Mouse (Mus musculus) thymus, adult 2 months (tissue): ENCODE measurements at regions not wholly inside any gene's neighbourhood (a gene's known extent, or its start where the extent isn't known, plus 50 kb on each side); places are given as distances from the start of the nearest gene placed in this dataset.

Experiments used
- DNase-seq: peaks from one replicate; pipeline ENCODE4 v3.0.0; 2021
- H3K27ac ChIP-seq: fragments of 200-500 bp; 2 replicates; pipeline ENCODE4 v1.5.1; 2012; ENCODE audit warnings: low read length, control low read depth; ENCODE audit not compliant: control insufficient read depth, insufficient read depth
- H3K27me3 ChIP-seq: fragments of 200-500 bp; 2 replicates; pipeline ENCODE4 v1.6.1; 2012; ENCODE audit warnings: mild to moderate bottlenecking, low read length, moderate library complexity, mixed read lengths; ENCODE audit not compliant: control insufficient read depth, insufficient read depth
- H3K36me3 ChIP-seq: fragments of 200-500 bp; 2 replicates; pipeline ENCODE4 v1.6.1; 2012; ENCODE audit warnings: mild to moderate bottlenecking, low read length, moderate library complexity; ENCODE audit not compliant: control insufficient read depth, insufficient read depth
- H3K4me1 ChIP-seq: fragments of 200-500 bp; replicated peaks from 2 replicates; pipeline ENCODE4 v1.6.1; 2012; ENCODE audit warnings: low read length; ENCODE audit not compliant: control insufficient read depth, insufficient read depth
- H3K4me3 ChIP-seq: fragments of 200-500 bp; 2 replicates; pipeline ENCODE4 v1.5.1; 2012; ENCODE audit warnings: mild to moderate bottlenecking, low read length, control low read depth, moderate library complexity; ENCODE audit not compliant: control insufficient read depth, insufficient read depth
- CTCF ChIP-seq: fragments of 200-500 bp; IDR thresholded peaks from 2 replicates; pipeline ENCODE4 v1.5.1; 2012; ENCODE audit warnings: mild to moderate bottlenecking, control low read depth, low read length, moderate library complexity, borderline replicate concordance; ENCODE audit not compliant: control insufficient read depth, poor library complexity, insufficient read depth; ENCODE audit errors: extremely low read depth
- POLR2A ChIP-seq: fragments of 200-500 bp; IDR thresholded peaks from 2 replicates; pipeline ENCODE4 v1.6.1; 2012; ENCODE audit warnings: mild to moderate bottlenecking, low read length, control low read depth, moderate library complexity; ENCODE audit not compliant: control insufficient read depth, poor library complexity, insufficient read depth; ENCODE audit errors: extremely low read depth
- WGBS: fragments of 180-500 bp; shearing (Covaris S2); methylation state at CpG from one replicate; pipeline ENCODE4 v1.1.7; 2018; 5-methylcytosine and 5-hydroxymethylcytosine counted together

DNA sequence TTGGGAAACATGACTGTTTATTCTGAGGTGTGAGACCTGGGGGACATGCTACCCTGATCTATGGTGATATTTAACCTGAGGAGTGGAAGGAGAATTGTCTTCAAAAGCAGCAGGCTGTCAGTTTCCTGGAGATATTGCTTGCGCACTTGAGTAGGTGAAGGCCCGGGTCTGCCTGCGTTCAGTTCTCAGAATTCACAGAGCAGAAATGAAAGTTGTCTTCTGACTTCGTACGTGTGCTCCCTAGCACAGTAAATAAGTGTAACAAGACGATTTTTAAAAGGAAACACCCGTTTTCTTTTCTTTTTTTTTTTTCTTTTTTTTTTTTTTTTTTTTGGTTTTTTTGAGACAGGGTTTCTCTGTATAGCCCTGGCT is 74.4 kb downstream of the Zfp281 start:
- Histone ChIP-seq H3K27ac (peak overlapping the region; percentile 80; the same call in 1 of the 2 replicates), H3K36me3 (no peaks in the 10 kb centered on the region), H3K27me3 (no peaks in the 10 kb centered on the region), H3K4me1 (peaks cover 22% of the 10 kb centered on the region), H3K4me3 (no peak overlapping the region)
- DNase-seq, result no peak
- 20% methylated on average over 7 of the region's 7 CpGs for WGBS
- no peak for TF ChIP-seq CTCF
- no peak for TF ChIP-seq POLR2A

DNA sequence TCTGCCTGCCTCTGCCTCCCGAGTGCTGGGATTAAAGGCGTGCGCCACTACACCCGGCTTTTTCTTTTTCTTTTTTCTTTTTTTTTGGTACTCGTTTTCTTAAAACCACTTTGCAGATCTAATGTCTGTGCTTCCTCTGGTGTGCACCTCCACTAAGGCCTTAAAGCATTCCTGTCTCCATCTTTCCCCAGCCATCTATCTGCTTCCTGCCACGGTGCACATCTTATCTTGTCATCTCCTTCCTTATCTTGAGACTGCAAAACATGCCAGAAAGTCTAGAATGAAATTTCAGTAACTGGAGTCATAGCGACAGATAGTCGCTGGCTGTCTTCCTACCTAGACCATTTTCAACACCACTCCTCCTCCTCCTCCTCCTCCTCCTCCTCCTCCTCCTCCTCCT is 74.9 kb downstream of the Zfp281 start:
- TF ChIP-seq CTCF (no peak), POLR2A (no peak)
- WGBS, result 64% methylated on average over 8 of the region's 8 CpGs
- Histone ChIP-seq H3K4me1 (peaks cover 22% of the 10 kb centered on the region), H3K4me3 (no peak overlapping the region), H3K27me3 (no peaks in the 10 kb centered on the region), H3K27ac (peak overlapping the region; percentile 29; the same call in 1 of the 2 replicates), H3K36me3 (no peaks in the 10 kb centered on the region)
- no peak for DNase-seq

DNA sequence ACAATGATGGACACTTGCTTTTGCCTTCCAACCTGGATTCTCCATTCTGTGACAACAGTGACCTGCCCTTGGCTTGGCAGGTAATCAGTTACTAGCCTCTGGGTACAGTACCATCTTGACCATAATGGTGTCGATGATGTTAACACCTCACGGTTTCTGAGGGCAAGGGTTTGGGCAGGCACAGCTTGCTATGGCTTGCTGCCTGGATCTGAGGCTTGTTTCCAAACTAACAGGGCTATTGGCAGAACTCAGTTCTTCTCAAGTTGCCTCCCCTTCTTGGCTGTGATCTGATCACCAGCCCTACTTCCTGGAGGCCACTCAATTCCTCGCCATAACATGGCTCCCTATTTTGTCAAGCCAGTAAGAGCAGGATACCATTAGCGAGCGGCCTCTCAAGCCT is 79.4 kb downstream of the Zfp281 start:
- no peak for TF ChIP-seq CTCF
- no peak for TF ChIP-seq POLR2A
- H3K36me3 ChIP-seq, result no peaks in the 10 kb centered on the region
- H3K4me3 ChIP-seq, result no peak overlapping the region
- H3K27me3 ChIP-seq, result no peaks in the 10 kb centered on the region
- H3K4me1 ChIP-seq, result peaks cover 15% of the 10 kb centered on the region
- 94% methylated on average over 5 of the region's 5 CpGs for WGBS
- H3K27ac ChIP-seq, result no peak overlapping the region
- DNase-seq, result no peak

DNA sequence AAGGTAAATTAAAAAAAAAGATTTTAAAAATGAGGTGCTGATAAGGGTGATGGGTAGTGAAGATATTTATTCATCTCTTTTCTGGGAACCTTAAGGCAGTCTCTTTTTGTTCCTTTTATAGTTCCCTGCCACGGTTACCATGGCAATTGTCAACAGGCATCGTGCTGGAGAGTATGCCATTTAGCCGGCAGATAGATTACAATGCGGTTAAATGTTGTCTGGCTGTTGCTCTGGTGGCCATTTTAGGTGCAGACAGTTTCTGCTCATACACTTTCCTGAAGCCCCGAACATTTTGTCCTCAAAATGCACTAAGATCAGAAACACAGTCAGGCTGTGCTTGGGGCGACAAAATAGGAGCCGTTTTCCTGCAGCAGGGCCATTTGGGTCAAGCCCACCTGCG is 81.8 kb downstream of the Zfp281 start:
- Histone ChIP-seq H3K4me3 (no peak overlapping the region), H3K27ac (no peak overlapping the region), H3K36me3 (no peaks in the 10 kb centered on the region), H3K4me1 (peaks cover 15% of the 10 kb centered on the region), H3K27me3 (no peaks in the 10 kb centered on the region)
- 84% methylated on average over 8 of the region's 8 CpGs for WGBS
- no peak for TF ChIP-seq POLR2A
- TF ChIP-seq CTCF, result no peak
- no peak for DNase-seq

DNA sequence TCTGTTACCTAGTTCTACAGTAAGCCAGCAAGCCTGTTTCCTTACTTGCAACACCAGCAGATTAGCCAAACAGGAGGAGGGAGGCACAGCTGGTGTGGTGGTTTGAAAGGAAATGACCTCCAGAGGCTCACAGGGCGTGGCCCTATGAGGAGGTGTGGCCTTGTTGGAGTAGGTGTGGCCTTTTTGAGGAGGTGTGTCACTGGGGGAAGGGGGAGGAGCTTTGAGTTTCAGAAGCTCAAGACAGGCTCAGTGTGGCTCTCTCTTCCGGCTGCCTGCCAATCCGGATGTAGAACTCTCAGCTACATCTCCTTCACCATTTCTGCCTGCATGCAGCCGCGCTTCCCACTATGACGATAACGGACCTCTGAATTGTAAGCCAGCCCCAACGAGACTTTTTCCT is 82.7 kb downstream of the Zfp281 start:
- Histone ChIP-seq H3K4me1 (peaks cover 15% of the 10 kb centered on the region), H3K27ac (no peak overlapping the region), H3K36me3 (no peaks in the 10 kb centered on the region), H3K27me3 (no peaks in the 10 kb centered on the region), H3K4me3 (no peak overlapping the region)
- 78% methylated on average over 8 of the region's 8 CpGs for WGBS
- DNase-seq, result peak; percentile 44
- TF ChIP-seq CTCF (no peak), POLR2A (no peak)

DNA sequence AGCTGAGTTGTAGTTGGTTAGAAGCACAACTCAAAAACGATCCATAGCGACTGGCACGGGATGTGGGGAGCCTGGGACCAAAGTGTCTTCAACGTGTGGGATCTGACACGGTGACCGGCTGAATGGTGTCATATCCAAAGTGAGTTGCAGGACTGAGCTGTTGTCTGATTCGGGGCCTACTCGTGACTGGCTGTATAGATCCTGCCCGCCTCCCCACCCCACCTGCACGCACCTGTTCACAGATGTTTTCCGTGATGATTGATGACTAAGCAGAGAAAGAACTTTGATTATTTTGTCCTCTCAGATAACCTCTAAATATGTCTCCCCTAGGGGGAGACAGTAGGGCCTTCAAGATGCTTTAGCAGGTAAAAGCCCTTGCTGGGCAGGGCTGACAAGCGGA is 83.2 kb downstream of the Zfp281 start:
- 96% methylated on average over 12 of the region's 12 CpGs for WGBS
- TF ChIP-seq POLR2A (no peak), CTCF (0 out of 2 replicates have a peak, but pooled peaks have one; percentile 36)
- no peak for DNase-seq
- H3K4me3 ChIP-seq, result no peak overlapping the region
- H3K27me3 ChIP-seq, result no peaks in the 10 kb centered on the region
- H3K27ac ChIP-seq, result no peak overlapping the region
- no peaks in the 10 kb centered on the region for H3K36me3 ChIP-seq
- H3K4me1 ChIP-seq, result peaks cover 15% of the 10 kb centered on the region

DNA sequence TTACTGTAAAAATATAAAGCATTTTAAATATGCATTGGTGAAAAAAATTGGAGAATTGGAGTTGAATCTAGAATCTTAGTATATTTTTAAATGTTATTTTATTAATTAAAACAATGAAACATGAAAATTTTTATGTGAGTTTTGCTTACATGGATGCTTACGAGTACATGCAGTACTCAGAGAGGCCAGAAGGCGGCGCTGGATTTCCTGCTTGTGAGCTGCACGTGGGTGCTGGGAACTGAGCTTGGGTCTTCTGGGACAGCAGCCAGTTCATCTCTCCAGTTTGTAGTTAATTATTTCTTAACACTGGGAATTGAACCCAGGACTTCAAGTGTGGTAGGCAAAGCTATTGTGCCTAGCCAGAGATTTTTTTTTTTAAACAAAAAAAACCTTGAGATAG is 85.5 kb downstream of the Zfp281 start:
- H3K27ac ChIP-seq, result no peak overlapping the region
- H3K4me3 ChIP-seq, result no peak overlapping the region
- WGBS, result 82% methylated on average over 4 of the region's 4 CpGs
- no peaks in the 10 kb centered on the region for H3K27me3 ChIP-seq
- H3K4me1 ChIP-seq, result peaks cover 15% of the 10 kb centered on the region
- H3K36me3 ChIP-seq, result no peaks in the 10 kb centered on the region
- no peak for DNase-seq
- TF ChIP-seq CTCF (no peak), POLR2A (no peak)
